Mouse (Mus musculus): Measurements from ENCODE around the gene Creld2.

GRCm38 (mm10) chr15:88856613-88857012, 37.2 kb downstream of the Creld2 start:
- TF ChIP-seq POLR2A (IDR thresholded peaks at IDR 0.05; ENCODE audit: extremely low read depth, insufficient read depth, low read length) (no peak), CTCF (IDR thresholded peaks at IDR 0.05; ENCODE audit: low read depth, low read length) (no peak)

Measured in liver, adult 2 months (tissue).